Mouse (Mus musculus) left cerebral cortex, adult 11 months (tissue): ENCODE measurements at regions not wholly inside any gene's neighbourhood (a gene's known extent, or its start where the extent isn't known, plus 50 kb on each side); places are given as distances from the start of the nearest gene placed in this dataset.
A peak's percentile ranks its signal among the peaks of the same experiment; 100 is the strongest.
"Not testable (repeated sequence)": the region's sequence is repeated elsewhere in the genome, so short reads cannot be mapped to it uniquely, and the experiment has no call there.

Experiments
- DNase-seq: peaks from one replicate; pipeline ENCODE4 v3.0.0; 2022; ENCODE audit warnings: low spot score

DNA sequence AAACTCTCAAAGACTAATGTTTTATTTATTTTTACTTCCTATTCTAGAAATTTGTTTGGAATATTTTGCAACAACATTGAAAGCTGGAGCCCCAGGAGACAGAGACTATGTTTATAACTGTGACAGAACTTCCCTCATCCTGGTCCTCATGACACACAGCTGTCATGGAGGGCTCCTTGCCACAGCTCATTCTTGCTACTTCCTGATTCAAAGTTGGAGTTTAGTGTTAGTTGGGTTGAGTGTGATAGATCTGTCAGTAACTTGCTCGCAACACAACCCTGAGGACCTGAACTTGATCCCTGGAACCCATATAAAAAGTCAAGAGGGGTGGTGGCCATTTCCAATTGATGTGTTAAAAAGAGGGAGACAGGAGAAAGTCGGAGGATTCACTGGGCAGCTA lies 328.3 kb upstream of the Nox3 start:
- DNase-seq, result no peak

DNA sequence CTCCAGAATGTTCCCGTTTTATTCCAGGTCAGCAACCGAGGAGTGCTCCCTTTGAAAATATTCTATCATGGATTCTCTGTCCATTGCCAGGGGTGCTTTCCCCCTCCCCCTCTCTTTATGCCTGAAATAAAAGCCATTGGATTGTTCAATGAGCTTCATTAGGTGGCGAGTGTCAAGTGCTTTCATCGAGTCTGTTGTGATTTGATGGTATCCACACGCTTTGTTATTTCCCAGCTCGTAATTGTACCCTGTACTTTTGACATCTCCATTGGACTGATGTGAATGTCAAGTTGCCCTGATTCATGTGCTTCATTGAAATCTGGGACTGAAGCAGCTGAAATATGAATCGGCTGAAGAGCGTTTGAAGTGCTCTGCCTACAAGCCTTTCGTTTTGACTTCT lies 333.1 kb upstream of the Nox3 start:
- no peak for DNase-seq

DNA sequence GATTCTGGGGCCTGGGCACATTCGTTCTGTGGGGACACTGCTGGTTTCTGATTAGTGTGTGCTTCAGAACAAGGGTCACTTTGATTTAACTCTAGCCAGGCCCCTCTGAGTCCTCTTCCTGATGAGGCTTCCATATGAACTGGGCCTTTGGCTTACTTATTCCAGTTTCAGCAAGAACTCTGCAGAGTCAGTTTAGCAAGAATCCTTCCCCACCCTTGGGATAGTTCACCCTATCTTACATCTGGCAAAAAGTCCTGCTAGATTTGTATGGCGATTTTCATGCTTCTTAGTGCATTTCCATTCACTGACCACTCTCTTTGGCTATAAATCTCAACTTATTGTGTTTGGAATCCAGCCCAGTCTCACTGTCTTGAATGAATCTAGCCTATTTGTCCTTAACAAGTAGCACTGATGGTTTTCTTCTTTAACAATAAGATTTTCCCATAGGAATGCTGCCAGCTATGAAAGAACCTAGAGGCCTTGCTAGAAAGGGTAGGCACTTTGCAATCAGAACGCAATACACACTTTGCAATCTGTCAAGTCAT lies 338.8 kb upstream of the Nox3 start:
- DNase-seq, result no peak

DNA sequence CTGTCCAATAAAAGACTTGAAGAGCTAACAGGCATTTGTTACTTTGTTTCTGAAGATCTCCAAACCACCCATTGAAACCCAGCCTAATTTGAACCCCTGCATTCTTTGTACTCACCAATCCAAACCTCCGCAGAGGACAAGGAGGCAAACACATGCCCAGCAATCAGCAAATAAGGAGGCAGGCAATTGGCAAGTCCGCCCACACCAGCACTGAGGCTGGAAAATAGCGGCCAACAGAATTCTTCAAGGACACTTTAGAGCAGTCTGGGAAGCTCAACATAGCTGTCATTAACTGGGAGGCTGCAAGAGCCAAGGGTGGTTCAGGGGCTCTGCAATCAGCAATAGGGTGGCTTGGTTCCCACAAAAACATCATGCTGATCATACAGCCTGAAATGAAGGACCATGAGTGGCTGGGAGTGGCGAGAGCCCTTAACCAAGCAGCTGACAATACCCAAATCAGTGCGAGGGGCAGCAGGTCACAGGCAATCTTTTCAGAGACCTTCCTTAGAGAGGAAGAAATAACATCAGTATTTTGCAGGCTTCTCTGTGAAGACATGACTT lies 344.1 kb upstream of the Nox3 start:
- no peak for DNase-seq

DNA sequence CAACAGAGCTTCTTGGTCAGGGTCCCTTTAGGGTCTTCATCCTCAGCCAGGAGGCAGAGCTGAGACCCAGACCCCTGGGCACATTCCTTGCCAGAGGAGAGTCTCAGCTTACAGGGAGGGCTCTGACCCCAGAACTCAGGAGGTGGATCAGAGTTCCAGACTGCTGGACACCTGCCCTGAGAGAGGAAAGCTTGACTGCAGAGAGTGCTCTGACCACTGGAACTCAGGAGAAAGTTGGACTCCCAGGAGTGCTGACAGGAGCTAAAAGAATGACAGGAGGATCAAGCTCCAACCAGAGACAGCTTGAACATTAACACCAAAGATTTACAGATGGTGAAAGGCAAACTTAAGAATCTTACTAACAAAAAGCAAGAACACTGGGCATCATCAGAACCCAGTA lies 364.1 kb upstream of the Nox3 start:
- DNase-seq, result not testable (repeated sequence)

- peak; percentile 16 for DNase-seq
Measured at GRCm38 (mm10) chr17:4073381-4073780, 377.3 kb upstream of the Nox3 start.

GRCm38 (mm10) chr17:4080564-4080963 lies 384.5 kb upstream of the Nox3 start:
- DNase-seq, result no peak

DNA sequence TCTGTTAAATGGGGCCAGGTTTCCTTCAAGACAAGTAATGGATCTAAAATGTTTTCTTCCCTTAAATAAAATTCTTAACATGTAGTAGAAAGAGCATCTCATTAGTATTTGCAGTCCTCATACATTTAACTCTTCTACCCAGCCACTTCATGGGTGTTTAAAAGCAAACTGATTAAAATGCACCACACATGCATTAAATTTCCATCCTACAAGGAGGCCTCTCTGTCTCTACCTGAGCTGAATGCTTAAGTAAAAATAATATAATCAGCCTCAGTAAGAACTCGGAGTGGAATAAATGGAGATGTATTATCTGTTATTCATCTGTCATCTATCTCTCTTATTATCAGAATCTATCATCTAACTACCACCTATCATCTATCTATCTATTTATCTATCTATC lies 398.6 kb upstream of the Nox3 start:
- DNase-seq, result no peak

DNA sequence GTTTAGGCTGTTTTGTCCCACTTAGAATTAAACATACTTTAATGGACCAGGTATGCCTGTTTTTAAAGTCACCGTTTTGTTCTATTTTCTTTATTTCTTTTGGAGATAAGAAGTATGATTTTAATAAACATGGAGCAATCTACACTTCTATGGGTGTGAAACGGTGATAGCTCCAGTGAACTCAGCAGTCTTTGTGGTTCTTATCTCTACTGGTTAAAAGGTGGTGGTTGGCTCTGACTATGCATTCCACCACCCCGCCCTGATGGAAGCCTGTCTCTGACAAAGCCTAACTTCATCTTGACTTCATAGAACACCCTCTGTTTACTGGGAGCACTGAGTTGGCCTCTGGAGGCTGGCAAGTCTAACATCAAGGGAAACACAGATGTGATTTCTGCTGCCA lies 407.3 kb upstream of the Nox3 start:
- DNase-seq, result no peak

DNA sequence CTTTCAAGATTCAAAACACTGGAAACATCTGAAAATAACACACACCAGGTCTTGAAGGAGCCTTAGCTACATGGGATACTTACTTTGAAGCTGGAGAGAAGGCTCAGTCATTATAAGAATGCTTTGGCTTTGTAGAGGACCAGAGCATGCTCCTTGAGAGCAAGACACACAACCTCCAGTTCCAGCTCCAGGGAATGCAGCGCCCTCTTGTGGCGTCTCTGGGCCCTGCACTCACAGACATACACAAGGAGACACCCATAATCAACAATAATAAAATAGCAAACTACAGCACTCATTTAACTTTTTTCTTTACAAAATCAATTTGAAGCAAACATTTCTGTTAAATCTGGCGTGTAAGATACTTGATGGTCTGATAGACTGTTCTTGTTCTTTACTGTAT lies 413.2 kb upstream of the Nox3 start:
- no peak for DNase-seq

- no peak for DNase-seq
Measured at GRCm38 (mm10) chr17:4113021-4113420, 417.0 kb upstream of the Nox3 start.

DNA sequence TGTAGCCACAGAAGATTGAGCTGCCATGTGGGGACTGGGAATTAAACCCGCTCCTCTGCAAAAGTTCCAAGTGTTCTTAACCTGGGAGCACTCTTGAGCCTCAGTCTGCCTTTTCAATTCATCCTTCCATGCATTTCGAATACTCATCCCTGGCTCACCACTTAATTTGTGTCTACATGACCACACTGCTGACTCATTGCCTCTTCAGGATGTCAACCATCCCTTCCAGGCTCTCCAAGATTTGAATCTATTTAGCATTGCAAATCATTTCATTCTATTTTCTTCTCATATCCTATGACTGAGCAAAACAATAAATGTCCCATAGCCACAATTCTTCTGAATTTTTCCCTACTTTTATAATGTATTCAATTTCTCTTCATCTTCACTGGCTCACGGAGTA lies 420.4 kb upstream of the Nox3 start:
- DNase-seq, result no peak

GRCm38 (mm10) chr17:4133678-4134077 lies 437.6 kb upstream of the Nox3 start:
- DNase-seq, result no peak

DNA sequence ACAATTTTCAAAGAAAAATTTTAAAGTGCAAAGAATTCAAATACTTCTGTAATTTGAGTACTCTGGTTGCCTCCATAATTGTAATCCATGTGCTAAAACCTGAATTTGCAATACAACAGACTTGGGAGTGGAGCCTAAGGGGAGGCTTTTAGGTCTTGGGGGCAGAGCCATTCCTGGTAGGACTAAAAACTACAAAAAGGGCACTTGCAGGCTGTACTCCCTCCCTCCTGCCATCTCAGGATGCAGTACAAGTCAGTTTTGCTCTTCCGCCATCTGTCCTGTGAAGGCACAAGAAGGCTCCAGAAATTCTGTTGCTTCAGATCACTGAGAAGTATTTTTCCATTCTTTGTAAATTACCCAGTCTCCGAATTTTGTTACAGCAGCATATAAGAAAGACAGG lies 467.4 kb upstream of the Nox3 start:
- DNase-seq, result no peak

DNA sequence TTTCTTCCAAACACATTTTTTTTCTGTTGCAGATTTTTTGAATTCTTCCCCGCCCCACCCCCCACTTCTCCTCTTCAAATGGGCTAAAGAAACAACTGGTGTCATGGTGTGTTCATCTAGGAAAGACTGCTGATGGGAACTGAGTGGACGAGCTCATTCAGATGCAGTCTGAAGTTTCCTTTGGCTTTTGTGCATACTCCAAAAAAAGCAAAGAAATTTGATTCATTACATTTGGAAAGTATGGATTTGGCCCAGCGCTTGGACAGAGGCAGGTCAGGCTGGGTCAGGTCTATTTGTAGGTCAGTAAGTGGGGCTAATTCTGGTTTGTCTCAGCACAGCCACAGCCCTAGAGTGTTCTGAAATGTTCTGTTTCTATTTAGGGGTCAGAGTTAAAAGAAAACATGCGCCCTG lies 477.9 kb upstream of the Nox3 start:
- DNase-seq, result no peak

DNA sequence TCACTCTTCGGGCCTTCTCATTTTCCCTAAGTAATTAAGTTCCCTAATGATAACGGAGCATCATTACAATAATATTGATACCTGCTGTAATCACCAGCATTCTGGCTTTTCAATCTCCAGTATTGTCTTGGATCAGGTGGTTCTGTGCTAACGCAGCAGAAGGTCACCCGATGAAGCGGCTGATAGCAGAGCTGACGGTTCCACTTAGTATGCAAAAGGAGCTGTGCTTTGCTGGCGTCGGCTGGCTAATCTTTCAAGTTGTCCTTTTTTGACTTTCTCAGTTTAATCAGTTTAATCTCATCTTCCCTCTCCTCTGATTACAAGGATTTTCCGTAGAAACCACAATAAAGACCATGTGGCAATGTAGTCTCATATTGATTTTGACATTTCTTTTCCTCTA lies 478.9 kb upstream of the Nox3 start:
- no peak for DNase-seq

- DNase-seq, result no peak
Measured at GRCm38 (mm10) chr17:4176524-4176923, 480.5 kb upstream of the Nox3 start.

DNA sequence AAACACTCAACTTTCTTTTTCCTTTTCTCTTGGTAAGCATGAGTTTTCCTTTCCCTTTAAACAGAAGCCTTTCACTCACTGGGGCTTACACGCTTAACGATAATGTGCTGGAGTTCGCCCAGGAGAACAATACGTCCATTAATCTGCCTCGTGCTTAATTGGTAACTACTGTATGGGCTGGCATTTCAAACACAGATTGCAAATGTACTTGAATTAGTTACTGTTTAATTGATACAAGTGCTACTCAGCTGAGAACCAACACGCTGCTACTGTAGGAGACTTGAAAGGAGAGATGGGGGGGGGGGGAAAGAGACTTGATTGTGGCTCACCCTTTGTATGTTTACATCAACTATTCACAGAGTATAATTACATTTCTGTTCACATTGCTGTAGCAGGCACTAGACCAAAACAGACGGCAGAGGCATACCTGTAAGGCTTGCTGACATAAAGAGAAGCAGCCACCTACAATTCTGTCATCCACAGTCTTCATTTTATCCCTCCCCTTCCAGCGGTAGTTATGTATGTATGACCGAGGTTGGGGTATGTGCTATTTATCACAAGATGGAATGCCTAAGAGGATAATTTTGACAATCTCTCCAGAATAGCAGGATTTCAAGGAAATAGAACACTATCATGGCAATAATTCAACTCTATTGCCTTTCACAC lies 481.6 kb upstream of the Nox3 start:
- DNase-seq, result no peak

DNA sequence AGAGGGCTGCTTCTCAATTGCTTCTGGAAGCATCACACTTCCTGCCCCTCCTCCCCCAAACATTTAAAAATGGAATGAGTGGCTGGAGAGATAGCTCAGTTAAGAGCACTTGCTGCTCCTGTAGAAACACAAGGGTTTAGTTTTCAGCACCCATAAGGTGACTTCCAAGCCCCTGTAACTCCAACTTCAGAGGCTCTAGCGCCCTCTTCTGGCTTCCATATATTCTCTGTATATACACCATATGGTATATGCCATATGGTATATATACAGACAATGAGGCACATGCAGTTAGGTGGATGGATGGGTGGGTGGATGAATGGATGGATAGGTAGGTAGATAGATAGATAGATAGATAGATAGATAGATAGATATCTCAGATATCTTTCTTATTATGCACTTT lies 483.2 kb upstream of the Nox3 start:
- DNase-seq, result no peak

- no peak for DNase-seq
Measured at GRCm38 (mm10) chr17:4182106-4182505, 486.0 kb upstream of the Nox3 start.

DNA sequence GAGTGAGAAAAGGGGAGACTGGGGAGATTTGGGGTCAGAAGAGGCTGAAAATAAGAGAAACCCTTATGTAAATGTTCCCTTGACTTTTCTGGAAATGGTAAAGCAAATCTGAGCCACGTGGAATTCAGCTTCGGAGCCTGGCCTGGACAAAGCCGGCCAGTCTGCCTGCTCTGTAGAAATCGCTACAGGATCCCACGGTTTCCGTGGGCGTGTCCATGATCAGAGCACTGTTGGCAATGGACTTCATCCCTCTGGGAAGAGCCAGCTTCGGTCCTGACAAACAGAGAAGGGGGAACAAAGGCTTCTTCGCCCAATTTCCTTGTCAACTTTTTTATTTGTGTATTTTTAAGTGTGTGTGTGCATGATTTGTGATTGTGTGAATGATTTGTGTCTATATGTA lies 490.7 kb upstream of the Nox3 start:
- DNase-seq, result no peak

DNA sequence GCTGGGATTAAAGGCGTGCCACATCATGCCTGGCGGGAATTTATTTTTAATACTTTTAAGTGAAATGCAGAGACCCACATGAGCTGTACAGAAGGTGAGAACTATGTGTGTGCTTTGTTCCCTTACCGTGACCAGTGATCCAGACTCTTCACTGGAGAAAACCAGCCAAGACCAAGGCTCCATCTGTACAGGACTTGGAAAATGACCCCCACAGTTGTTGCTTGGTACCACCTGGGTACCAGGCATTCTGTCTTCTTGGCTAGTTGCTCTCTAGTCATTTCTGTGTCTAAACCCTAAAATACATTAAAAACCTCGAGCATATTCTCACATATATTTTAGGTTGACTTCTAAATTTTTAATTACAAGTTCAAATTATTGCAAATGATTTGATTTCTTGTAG lies 491.5 kb upstream of the Nox3 start:
- DNase-seq, result no peak

- DNase-seq, result no peak
Measured at GRCm38 (mm10) chr17:4196793-4197448, 500.9 kb upstream of the Nox3 start.

DNA sequence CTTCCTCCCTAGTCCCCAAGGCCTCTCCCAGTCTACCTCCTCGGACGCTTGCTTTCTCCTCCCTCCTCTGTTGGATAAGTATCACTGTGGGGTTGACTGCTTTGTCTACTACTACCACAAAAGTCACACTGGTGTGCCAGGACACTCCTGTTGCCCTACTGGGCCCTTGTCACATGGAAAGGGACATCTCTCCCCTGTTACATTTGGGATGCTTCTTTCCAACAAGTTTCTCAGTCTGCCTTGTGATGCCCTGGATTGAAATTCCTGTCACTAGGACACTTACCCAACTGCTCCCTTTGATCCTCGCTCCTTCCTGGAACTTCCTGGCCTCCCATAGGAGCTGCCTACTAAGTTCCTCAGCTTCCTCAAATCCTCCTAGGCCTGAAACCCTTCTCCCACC lies 501.9 kb upstream of the Nox3 start:
- DNase-seq, result no peak
